Mouse (Mus musculus): ENCODE results near the gene Tapbp.

Gene Tapbp

GRCm38 (mm10) chr17:33916847-33917655 lies 1.4 kb downstream of the Tapbp start:
- Histone ChIP-seq H3K27me3 (ENCODE audit: insufficient read depth, low read length) (no peaks in the 10 kb centered on the region), H3K4me3 (replicated peaks; ENCODE audit: low read length) (peak overlapping the region; percentile 80), H3K9me3 (ENCODE audit: low read length) (no peaks in the 10 kb centered on the region), H3K36me3 (ENCODE audit: insufficient read depth, low read length) (peaks cover 62% of the 10 kb centered on the region), H3K4me1 (replicated peaks; ENCODE audit: low read depth, low read length) (peaks cover 87% of the 10 kb centered on the region)
- TF ChIP-seq CTCF (conservative IDR thresholded peaks at IDR 0.05; ENCODE audit: low read length) (no peak), NANOG (IDR thresholded peaks at IDR 0.05; ENCODE audit: borderline replicate concordance, low read length) (no peak), POU5F1 (IDR thresholded peaks at IDR 0.05; ENCODE audit: borderline replicate concordance, low read length) (no peak)

GRCm38 (mm10) chr17:33917656-33918292 lies 2.1 kb downstream of the Tapbp start:
- Histone ChIP-seq H3K27me3 (ENCODE audit: insufficient read depth, low read length) (no peaks in the 10 kb centered on the region), H3K4me3 (replicated peaks; ENCODE audit: low read length) (peak overlapping the region; percentile 80), H3K36me3 (ENCODE audit: insufficient read depth, low read length) (peaks cover 62% of the 10 kb centered on the region), H3K9me3 (ENCODE audit: low read length) (no peaks in the 10 kb centered on the region), H3K4me1 (replicated peaks; ENCODE audit: low read depth, low read length) (peaks cover 83% of the 10 kb centered on the region)
- no peak for TF ChIP-seq CTCF (conservative IDR thresholded peaks at IDR 0.05; ENCODE audit: low read length)
- TF ChIP-seq POU5F1 (IDR thresholded peaks at IDR 0.05; ENCODE audit: borderline replicate concordance, low read length) = no peak
- no peak for TF ChIP-seq NANOG (IDR thresholded peaks at IDR 0.05; ENCODE audit: borderline replicate concordance, low read length)

- Histone ChIP-seq H3K36me3 (ENCODE audit: insufficient read depth, low read length) (peaks cover 58% of the 10 kb centered on the region), H3K9me3 (ENCODE audit: low read length) (no peaks in the 10 kb centered on the region), H3K4me1 (replicated peaks; ENCODE audit: low read depth, low read length) (peaks cover 81% of the 10 kb centered on the region), H3K4me3 (replicated peaks; ENCODE audit: low read length) (peak overlapping the region; percentile 80), H3K27me3 (ENCODE audit: insufficient read depth, low read length) (no peaks in the 10 kb centered on the region)
- TF ChIP-seq NANOG (IDR thresholded peaks at IDR 0.05; ENCODE audit: borderline replicate concordance, low read length) (no peak), CTCF (conservative IDR thresholded peaks at IDR 0.05; ENCODE audit: low read length) (no peak), POU5F1 (IDR thresholded peaks at IDR 0.05; ENCODE audit: borderline replicate concordance, low read length) (no peak)
Measured at GRCm38 (mm10) chr17:33918293-33919203, 2.8 kb downstream of the Tapbp start.

- peaks cover 55% of the 10 kb centered on the region for H3K36me3 ChIP-seq (ENCODE audit: insufficient read depth, low read length)
- TF ChIP-seq NANOG (IDR thresholded peaks at IDR 0.05; ENCODE audit: borderline replicate concordance, low read length) (no peak), CTCF (conservative IDR thresholded peaks at IDR 0.05; ENCODE audit: low read length) (no peak; the same call in 1 of the 2 replicates), POU5F1 (IDR thresholded peaks at IDR 0.05; ENCODE audit: borderline replicate concordance, low read length) (no peak)
- H3K27me3 ChIP-seq (ENCODE audit: insufficient read depth, low read length) = no peaks in the 10 kb centered on the region
- no peaks in the 10 kb centered on the region for H3K9me3 ChIP-seq (ENCODE audit: low read length)
- peaks cover 79% of the 10 kb centered on the region for H3K4me1 ChIP-seq (replicated peaks; ENCODE audit: low read depth, low read length)
- H3K4me3 ChIP-seq (replicated peaks; ENCODE audit: low read length) = peak overlapping the region; percentile 80
Measured at GRCm38 (mm10) chr17:33919351-33920281, 3.9 kb downstream of the Tapbp start.

- Histone ChIP-seq H3K4me3 (replicated peaks; ENCODE audit: low read length) (peak overlapping the region; percentile 80), H3K4me1 (replicated peaks; ENCODE audit: low read depth, low read length) (peaks cover 80% of the 10 kb centered on the region), H3K9me3 (ENCODE audit: low read length) (no peaks in the 10 kb centered on the region), H3K36me3 (ENCODE audit: insufficient read depth, low read length) (peaks cover 51% of the 10 kb centered on the region), H3K27me3 (ENCODE audit: insufficient read depth, low read length) (no peaks in the 10 kb centered on the region)
- no peak for TF ChIP-seq POU5F1 (IDR thresholded peaks at IDR 0.05; ENCODE audit: borderline replicate concordance, low read length)
- TF ChIP-seq CTCF (conservative IDR thresholded peaks at IDR 0.05; ENCODE audit: low read length) = peak; percentile 86
Measured at GRCm38 (mm10) chr17:33920282-33921097, 4.8 kb downstream of the Tapbp start.

GRCm38 (mm10) chr17:33921361-33921760 lies 5.7 kb downstream of the Tapbp start:
- Histone ChIP-seq H3K9me3 (ENCODE audit: low read length) (no peaks in the 10 kb centered on the region), H3K27me3 (ENCODE audit: insufficient read depth, low read length) (no peaks in the 10 kb centered on the region), H3K36me3 (ENCODE audit: insufficient read depth, low read length) (peaks cover 59% of the 10 kb centered on the region), H3K4me1 (replicated peaks; ENCODE audit: low read depth, low read length) (peaks cover 88% of the 10 kb centered on the region), H3K4me3 (replicated peaks; ENCODE audit: low read length) (0 out of 2 replicates have a peak overlapping the region, but pooled peaks have one; percentile 80)
- no peak for TF ChIP-seq POU5F1 (IDR thresholded peaks at IDR 0.05; ENCODE audit: borderline replicate concordance, low read length)
- no peak for TF ChIP-seq CTCF (conservative IDR thresholded peaks at IDR 0.05; ENCODE audit: low read length)
- no peak for TF ChIP-seq NANOG (IDR thresholded peaks at IDR 0.05; ENCODE audit: borderline replicate concordance, low read length)

All from E14TG2a.4 (cell line).